Mouse (Mus musculus) hindbrain, embryonic 16.5 days (tissue): Measurements from ENCODE around the gene Frrs1. TPM values are rescaled to one million over a fixed set of nuclear protein-coding genes. Genes with fewer than 3 reads are reported as not detected.

Experiments used
- ATAC-seq: fragments of 200-750 bp; cut with Nextera tagmentation; 2 replicates; pipeline ENCODE4 v1.8.0; 2017; ENCODE audit warnings: moderate TSS enrichment, moderate library complexity
- H3K27ac ChIP-seq: fragments of 300-500 bp; sonication (generic); 2 replicates; pipeline ENCODE4 v1.5.1; 2014; ENCODE audit warnings: low read depth, mild to moderate bottlenecking, control low read depth, low read length, moderate library complexity
- H3K27me3 ChIP-seq: fragments of 300-500 bp; sonication (generic); replicated peaks from 2 replicates; pipeline ENCODE4 v1.6.1; 2014; ENCODE audit warnings: low read length; ENCODE audit not compliant: control insufficient read depth, insufficient read depth
- H3K36me3 ChIP-seq: fragments of 300-500 bp; sonication (generic); 2 replicates; pipeline ENCODE4 v1.6.1; 2014; ENCODE audit warnings: mild to moderate bottlenecking, low read length, moderate library complexity, mixed read lengths; ENCODE audit not compliant: control insufficient read depth, insufficient read depth
- H3K4me1 ChIP-seq: fragments of 300-500 bp; sonication (generic); 2 replicates; pipeline ENCODE4 v1.6.1; 2014; ENCODE audit warnings: low read depth, low read length; ENCODE audit not compliant: control insufficient read depth, insufficient read depth
- H3K4me2 ChIP-seq: fragments of 300-500 bp; sonication (generic); 2 replicates; pipeline ENCODE4 v1.6.1; 2014; ENCODE audit warnings: mild to moderate bottlenecking, low read length, control low read depth, moderate library complexity
- H3K4me3 ChIP-seq: fragments of 300-500 bp; sonication (generic); 2 replicates; pipeline ENCODE4 v1.5.1; 2014; ENCODE audit warnings: mild to moderate bottlenecking, low read length, control low read depth, moderate library complexity
- H3K9ac ChIP-seq: fragments of 300-500 bp; sonication (generic); 2 replicates; pipeline ENCODE4 v1.6.1; 2014; ENCODE audit warnings: low read depth, mild to moderate bottlenecking, control low read depth, low read length, moderate library complexity
- H3K9me3 ChIP-seq: fragments of 300-500 bp; sonication (generic); 2 replicates; pipeline ENCODE4 v1.6.1; 2014; ENCODE audit warnings: mild to moderate bottlenecking, low read length, moderate library complexity; ENCODE audit not compliant: control insufficient read depth
- WGBS: fragments of 180-500 bp; shearing (Covaris S2); extraction: QIAGEN DNeasy Blood & Tissue Kit; methylation state at CpG from one replicate; pipeline ENCODE4 v1.1.7; 2014; 5-methylcytosine and 5-hydroxymethylcytosine counted together
- polyA plus RNA-seq: library from polyadenylated mRNA; unstranded; fragments of >200 nt; fragmentation: Nextera tagmentation; extraction: Ambion mirVana; gene quantifications from 2 replicates; pipeline ENCODE4 v1.2.1, GENCODE M21; 2015

Gene Frrs1
- polyA plus RNA-seq, 1 experiment from 2014 or later: 7.1 TPM

- ATAC-seq: no peak
- no peak overlapping the region for H3K4me2 ChIP-seq
- H3K9me3 ChIP-seq: no peaks in the 10 kb centered on the region
- H3K9ac ChIP-seq: no peak overlapping the region
- no peaks in the 10 kb centered on the region for H3K27me3 ChIP-seq
- no peak overlapping the region for H3K4me3 ChIP-seq
- no peaks in the 10 kb centered on the region for H3K36me3 ChIP-seq
- no peaks in the 10 kb centered on the region for H3K4me1 ChIP-seq
- WGBS: 85% methylated on average over 4 of the region's 4 CpGs
- H3K27ac ChIP-seq: no peak overlapping the region
These were observed 57.8 kb downstream of the Frrs1 start for GRCm38 (mm10) chr3:116917016-116917415.

- Histone ChIP-seq H3K27me3 (no peaks in the 10 kb centered on the region), H3K36me3 (no peaks in the 10 kb centered on the region), H3K9me3 (no peaks in the 10 kb centered on the region), H3K4me1 (no peaks in the 10 kb centered on the region), H3K27ac (no peak overlapping the region), H3K4me2 (no peak overlapping the region), H3K4me3 (no peak overlapping the region), H3K9ac (no peak overlapping the region)
- no peak for ATAC-seq
- WGBS: 86% methylated on average over 3 of the region's 3 CpGs
These were observed 62.3 kb downstream of the Frrs1 start for GRCm38 (mm10) chr3:116921535-116921934.

DNA sequence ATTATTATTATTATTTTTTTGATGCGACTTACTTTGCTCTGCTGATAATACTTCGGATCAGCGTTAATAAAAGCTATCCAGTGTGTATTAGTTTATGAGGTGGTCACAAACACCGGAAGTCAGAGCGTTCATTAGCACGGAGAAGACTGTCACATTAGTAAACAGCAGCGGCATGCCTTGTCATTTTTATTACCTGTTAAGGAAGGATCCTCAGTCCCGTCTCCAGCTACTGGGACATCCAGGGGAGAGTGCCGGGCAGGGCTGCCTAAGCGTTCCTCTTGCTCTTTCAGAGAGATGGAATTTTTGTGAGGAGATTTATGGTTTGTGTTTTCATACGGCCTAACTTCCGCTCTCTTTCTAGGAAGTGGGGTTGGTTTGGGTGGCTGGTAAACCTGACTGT lies 63.8 kb downstream of the Frrs1 start:
- H3K9me3 ChIP-seq: no peaks in the 10 kb centered on the region
- no peak overlapping the region for H3K4me2 ChIP-seq
- H3K4me1 ChIP-seq: no peaks in the 10 kb centered on the region
- no peak overlapping the region for H3K4me3 ChIP-seq
- WGBS: 79% methylated on average over 12 of the region's 12 CpGs
- ATAC-seq: no peak
- no peaks in the 10 kb centered on the region for H3K27me3 ChIP-seq
- no peaks in the 10 kb centered on the region for H3K36me3 ChIP-seq
- H3K9ac ChIP-seq: no peak overlapping the region
- H3K27ac ChIP-seq: no peak overlapping the region

- peak; percentile 82 for ATAC-seq
- no peaks in the 10 kb centered on the region for H3K27me3 ChIP-seq
- H3K27ac ChIP-seq: no peak overlapping the region
- no peaks in the 10 kb centered on the region for H3K36me3 ChIP-seq
- H3K4me2 ChIP-seq: no peak overlapping the region
- no peaks in the 10 kb centered on the region for H3K9me3 ChIP-seq
- no peaks in the 10 kb centered on the region for H3K4me1 ChIP-seq
- WGBS: 59% methylated on average over 4 of the region's 4 CpGs
- H3K4me3 ChIP-seq: no peak overlapping the region
- H3K9ac ChIP-seq: no peak overlapping the region
These were observed 69.7 kb downstream of the Frrs1 start for GRCm38 (mm10) chr3:116928994-116929393.

GRCm38 (mm10) chr3:116933158-116933557 lies 73.9 kb downstream of the Frrs1 start:
- ATAC-seq: no peak
- Histone ChIP-seq H3K4me2 (no peak overlapping the region), H3K9me3 (no peaks in the 10 kb centered on the region), H3K4me1 (no peaks in the 10 kb centered on the region), H3K27me3 (no peaks in the 10 kb centered on the region), H3K36me3 (no peaks in the 10 kb centered on the region), H3K27ac (no peak overlapping the region), H3K4me3 (no peak overlapping the region), H3K9ac (no peak overlapping the region)
- WGBS: 97% methylated on average over 1 of the region's 1 CpGs

- no peak overlapping the region for H3K27ac ChIP-seq
- H3K27me3 ChIP-seq: no peaks in the 10 kb centered on the region
- WGBS: 48% methylated on average over 4 of the region's 4 CpGs
- H3K9me3 ChIP-seq: no peaks in the 10 kb centered on the region
- H3K4me3 ChIP-seq: no peak overlapping the region
- H3K9ac ChIP-seq: no peak overlapping the region
- H3K4me1 ChIP-seq: no peaks in the 10 kb centered on the region
- no peaks in the 10 kb centered on the region for H3K36me3 ChIP-seq
- H3K4me2 ChIP-seq: no peak overlapping the region
- ATAC-seq: no peak
These were observed 77.8 kb downstream of the Frrs1 start for GRCm38 (mm10) chr3:116936934-116937691.

GRCm38 (mm10) chr3:116940804-116941558 lies 81.7 kb downstream of the Frrs1 start:
- WGBS: 78% methylated on average over 10 of the region's 10 CpGs
- Histone ChIP-seq H3K27ac (no peak overlapping the region), H3K4me2 (no peak overlapping the region), H3K9ac (no peak overlapping the region), H3K4me3 (no peak overlapping the region), H3K4me1 (no peaks in the 10 kb centered on the region), H3K9me3 (no peaks in the 10 kb centered on the region), H3K27me3 (no peaks in the 10 kb centered on the region), H3K36me3 (no peaks in the 10 kb centered on the region)
- no peak for ATAC-seq

DNA sequence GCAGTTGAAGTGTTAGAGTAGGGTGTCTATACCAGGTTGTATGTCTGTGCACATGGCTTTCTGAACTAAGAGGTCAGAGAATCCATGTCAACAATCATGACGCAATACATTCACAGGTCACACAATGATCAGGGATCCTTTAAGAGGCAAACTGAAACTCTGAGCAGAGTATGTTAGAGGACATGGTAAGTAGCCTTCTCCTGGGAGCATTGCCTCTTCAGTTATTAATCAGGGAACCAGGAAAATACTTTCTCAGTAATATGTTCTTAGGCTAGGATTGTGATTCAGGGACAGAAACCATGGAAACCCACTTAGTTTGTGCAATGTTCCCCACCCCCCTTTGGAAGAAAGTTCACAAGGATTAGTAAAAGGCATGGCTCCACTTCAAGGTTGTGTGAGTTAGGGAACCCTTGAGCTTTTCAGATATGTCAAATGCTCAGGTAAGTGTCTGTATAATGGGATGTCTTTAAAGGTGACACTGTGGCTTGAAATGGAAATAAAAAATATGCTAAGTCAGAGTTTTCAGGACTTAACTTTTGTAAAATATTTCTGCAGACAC lies 82.4 kb downstream of the Frrs1 start:
- Histone ChIP-seq H3K27ac (no peak overlapping the region), H3K4me2 (no peak overlapping the region), H3K9me3 (no peaks in the 10 kb centered on the region), H3K4me1 (no peaks in the 10 kb centered on the region), H3K27me3 (no peaks in the 10 kb centered on the region), H3K36me3 (no peaks in the 10 kb centered on the region), H3K4me3 (no peak overlapping the region), H3K9ac (no peak overlapping the region)
- WGBS: 85% methylated on average over 1 of the region's 1 CpGs
- ATAC-seq: no peak

DNA sequence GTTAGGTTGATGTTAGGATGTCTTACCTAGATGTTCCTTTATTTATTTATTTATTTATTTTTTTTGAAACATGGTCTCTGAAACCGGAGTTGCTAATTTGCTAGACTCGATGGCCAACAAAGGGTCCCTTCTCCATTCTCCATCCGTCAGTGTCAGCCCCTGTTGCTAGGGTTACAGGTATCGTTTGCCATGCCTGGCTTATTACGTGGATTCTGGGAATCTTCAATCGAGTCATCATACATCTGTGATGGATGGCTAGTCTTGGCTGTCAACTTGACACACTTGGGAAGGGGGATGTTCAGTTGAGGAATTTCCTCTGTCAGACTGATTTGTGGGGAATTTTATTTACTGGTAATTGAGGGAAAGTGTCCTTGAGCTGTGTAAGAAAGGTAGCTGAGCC lies 83.5 kb downstream of the Frrs1 start:
- Histone ChIP-seq H3K27ac (no peak overlapping the region), H3K36me3 (no peaks in the 10 kb centered on the region), H3K4me1 (no peaks in the 10 kb centered on the region), H3K4me3 (no peak overlapping the region), H3K9me3 (no peaks in the 10 kb centered on the region), H3K27me3 (no peaks in the 10 kb centered on the region), H3K9ac (no peak overlapping the region), H3K4me2 (no peak overlapping the region)
- ATAC-seq: 0 out of 2 replicates have a peak, but pooled peaks have one; percentile 37
- 46% methylated on average over 6 of the region's 6 CpGs for WGBS
